Mouse (Mus musculus) CD4-positive helper T cell, adult 2 months (primary cell): ENCODE data around the gene Grap2.

ENCODE experiments used
- DNase-seq: peaks from one replicate; pipeline ENCODE4 v3.0.0-alpha.2; 2012; ENCODE audit warnings: low read depth, missing footprints, low spot score

The Grap2 gene

GRCm38 (mm10) chr15:80572291-80572690, at the start of gene Grap2:
Grap2 (plus strand) TSS chr15:80572594.
- peak; percentile 95 for DNase-seq

- peak; percentile 38 for DNase-seq
Observed at GRCm38 (mm10) chr15:80529955-80530869, 42.2 kb upstream of the Grap2 start.

GRCm38 (mm10) chr15:80531026-80531425, 41.4 kb upstream of the Grap2 start:
- peak; percentile 24 for DNase-seq

GRCm38 (mm10) chr15:80532281-80533072, 39.9 kb upstream of the Grap2 start:
- no peak for DNase-seq

- no peak for DNase-seq
Observed at GRCm38 (mm10) chr15:80533274-80533673, 39.1 kb upstream of the Grap2 start.

GRCm38 (mm10) chr15:80536051-80536450, 36.3 kb upstream of the Grap2 start:
- DNase-seq: no peak

GRCm38 (mm10) chr15:80538075-80538474, 34.3 kb upstream of the Grap2 start:
- peak; percentile 64 for DNase-seq

- DNase-seq: peak; percentile 79
Observed at GRCm38 (mm10) chr15:80538671-80539340, 33.6 kb upstream of the Grap2 start.

- DNase-seq: peak; percentile 58
Observed at GRCm38 (mm10) chr15:80544115-80544514, 28.3 kb upstream of the Grap2 start.

GRCm38 (mm10) chr15:80545430-80545829, 27.0 kb upstream of the Grap2 start:
- DNase-seq: no peak

GRCm38 (mm10) chr15:80554860-80555822, 17.3 kb upstream of the Grap2 start:
- peak; percentile 77 for DNase-seq

- no peak for DNase-seq
Observed at GRCm38 (mm10) chr15:80556021-80556420, 16.4 kb upstream of the Grap2 start.

GRCm38 (mm10) chr15:80557745-80558144, 14.6 kb upstream of the Grap2 start:
- peak; percentile 46 for DNase-seq

- peak; percentile 63 for DNase-seq
Observed at GRCm38 (mm10) chr15:80559534-80559933, 12.9 kb upstream of the Grap2 start.

GRCm38 (mm10) chr15:80559978-80560377, 12.4 kb upstream of the Grap2 start:
- peak; percentile 42 for DNase-seq

GRCm38 (mm10) chr15:80560646-80561580, 11.5 kb upstream of the Grap2 start:
- peak; percentile 59 for DNase-seq

- peak; percentile 81 for DNase-seq
Observed at GRCm38 (mm10) chr15:80562446-80562845, 9.9 kb upstream of the Grap2 start.

GRCm38 (mm10) chr15:80563634-80564208, 8.7 kb upstream of the Grap2 start:
- DNase-seq: peak; percentile 35

- no peak for DNase-seq
Observed at GRCm38 (mm10) chr15:80565106-80565665, 7.2 kb upstream of the Grap2 start, which contains the start of gene Enthd1. Enthd1 (minus strand) TSS chr15:80565156.
